Mouse (Mus musculus) liver, postnatal 0 days (tissue): ENCODE measurements around the gene Hacl1. TPM values are rescaled to one million over a fixed set of nuclear protein-coding genes. Genes with fewer than 3 reads are reported as not detected.

ENCODE experiments used
- ATAC-seq: fragments of 200-750 bp; cut with Nextera tagmentation; 2 replicates; pipeline ENCODE4 v1.8.0; 2017; ENCODE audit warnings: mild to moderate bottlenecking, moderate library complexity
- DNase-seq: peaks from one replicate; pipeline ENCODE4 v3.0.0-alpha.2; 2016
- H3K27ac ChIP-seq: fragments of 300-500 bp; sonication (generic); 2 replicates; pipeline ENCODE4 v1.5.1; 2014; ENCODE audit warnings: antibody characterized with exemption, moderate library complexity, mild to moderate bottlenecking, low read depth
- H3K27me3 ChIP-seq: fragments of 300-500 bp; sonication (generic); 2 replicates; pipeline ENCODE4 v1.6.1; 2014; ENCODE audit warnings: low read length, control low read depth, mixed read lengths; ENCODE audit not compliant: insufficient read depth
- H3K36me3 ChIP-seq: fragments of 300-500 bp; sonication (generic); replicated peaks from 2 replicates; pipeline ENCODE4 v1.6.1; 2014; ENCODE audit warnings: mild to moderate bottlenecking, control low read depth, low read length, moderate library complexity, mixed read lengths; ENCODE audit not compliant: insufficient read depth
- H3K4me1 ChIP-seq: fragments of 300-500 bp; sonication (generic); 2 replicates; pipeline ENCODE4 v1.6.1; 2014; ENCODE audit warnings: antibody characterized with exemption, mild to moderate bottlenecking, control low read depth; ENCODE audit not compliant: insufficient read depth
- H3K4me2 ChIP-seq: fragments of 300-500 bp; sonication (generic); 2 replicates; pipeline ENCODE4 v1.6.1; 2014; ENCODE audit warnings: low read depth, mild to moderate bottlenecking, low read length, moderate library complexity, mixed read lengths
- H3K4me3 ChIP-seq: fragments of 300-500 bp; sonication (generic); 2 replicates; pipeline ENCODE4 v1.5.1; 2014; ENCODE audit warnings: low read depth, low read length
- H3K9ac ChIP-seq: fragments of 300-500 bp; sonication (generic); replicated peaks from 2 replicates; pipeline ENCODE4 v1.6.1; 2014; ENCODE audit warnings: mild to moderate bottlenecking, moderate library complexity
- H3K9me3 ChIP-seq: fragments of 300-500 bp; sonication (generic); 2 replicates; pipeline ENCODE4 v1.6.1; 2016; ENCODE audit warnings: mild to moderate bottlenecking, control low read depth, low read length, mixed read lengths
- CTCF ChIP-seq: sonication (generic); IDR thresholded peaks from 2 replicates; pipeline ENCODE4 v1.5.1; 2016; ENCODE audit warnings: antibody characterized with exemption, low read depth
- EP300 ChIP-seq: IDR thresholded peaks from 2 replicates; pipeline ENCODE4 v1.6.1; 2016; ENCODE audit warnings: antibody characterized with exemption, low read depth, mild to moderate bottlenecking
- WGBS: fragments of 180-500 bp; shearing (Covaris S2); extraction: QIAGEN DNeasy Blood & Tissue Kit; methylation state at CpG from one replicate; pipeline ENCODE4 v1.1.7; 2014; ENCODE audit not compliant: insufficient replicate concordance; 5-methylcytosine and 5-hydroxymethylcytosine counted together
- polyA plus RNA-seq: library from polyadenylated mRNA; unstranded; fragments of >200 nt; fragmentation: Nextera tagmentation; extraction: Ambion mirVana; gene quantifications from 2 replicates; pipeline ENCODE4 v1.2.1, GENCODE M21; 2015

The Hacl1 gene
- polyA plus RNA-seq, 1 experiment from 2014 or later, result 310 TPM

- Histone ChIP-seq H3K9ac (no peak overlapping the region), H3K36me3 (no peaks in the 10 kb centered on the region), H3K27me3 (no peaks in the 10 kb centered on the region), H3K4me2 (no peak overlapping the region), H3K4me1 (peaks cover 30% of the 10 kb centered on the region), H3K4me3 (no peak overlapping the region), H3K9me3 (no peaks in the 10 kb centered on the region), H3K27ac (no peak overlapping the region)
- 63% methylated on average over 9 of the region's 9 CpGs for WGBS
- TF ChIP-seq EP300, result no peak
- no peak for TF ChIP-seq CTCF
- no peak for DNase-seq
- peak; percentile 33; the same call in 1 of the 2 replicates for ATAC-seq
These were observed 75.4 kb downstream of the Hacl1 start for GRCm38 (mm10) chr14:31565478-31566212.

DNA sequence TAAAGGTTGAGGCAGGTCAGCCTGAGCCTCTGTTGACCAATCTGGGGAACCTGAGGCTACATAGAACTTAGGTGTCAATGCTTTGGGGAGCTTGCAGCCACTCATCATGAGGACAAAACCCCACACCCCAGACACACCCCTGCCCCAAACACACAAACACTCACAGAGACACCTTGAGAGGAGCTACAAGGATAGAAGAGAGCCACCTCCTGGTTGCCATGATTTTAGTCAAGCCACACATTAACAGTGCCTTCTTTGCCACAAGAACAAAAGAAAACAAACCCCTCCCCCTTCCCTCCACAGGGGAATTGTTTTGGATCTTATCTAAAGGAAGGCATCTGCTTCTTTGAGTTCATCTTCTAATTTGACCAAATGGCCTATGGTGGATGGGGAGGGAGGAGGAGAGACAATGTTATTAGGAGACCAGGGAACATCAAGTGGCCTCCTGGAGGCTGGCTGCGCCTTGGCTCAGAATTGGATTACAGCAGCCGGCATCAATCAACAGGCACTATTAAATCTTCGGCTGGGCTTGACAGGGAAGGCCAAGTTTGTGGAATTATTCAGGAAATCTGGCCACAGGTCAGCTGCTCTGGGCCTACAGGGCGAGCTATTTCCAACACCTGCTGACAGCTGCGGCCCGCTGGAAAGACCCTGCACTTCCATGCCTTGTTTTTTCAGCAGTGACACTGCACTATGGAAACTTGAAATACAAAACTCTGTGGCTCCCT, 76.5 kb downstream of the Hacl1 start:
- Histone ChIP-seq H3K36me3 (no peaks in the 10 kb centered on the region), H3K4me3 (no peak overlapping the region), H3K27ac (no peak overlapping the region), H3K4me1 (peaks cover 19% of the 10 kb centered on the region), H3K4me2 (no peak overlapping the region), H3K9ac (no peak overlapping the region), H3K9me3 (no peaks in the 10 kb centered on the region), H3K27me3 (no peaks in the 10 kb centered on the region)
- ATAC-seq (no peak), DNase-seq (no peak)
- 70% methylated on average over 6 of the region's 6 CpGs for WGBS
- TF ChIP-seq CTCF, result peak; percentile 16; the same call in 1 of the 2 replicates
- no peak for TF ChIP-seq EP300

- Histone ChIP-seq H3K4me1 (peaks cover 11% of the 10 kb centered on the region), H3K4me2 (no peak overlapping the region), H3K27me3 (no peaks in the 10 kb centered on the region), H3K27ac (no peak overlapping the region), H3K4me3 (no peak overlapping the region), H3K9ac (no peak overlapping the region), H3K36me3 (no peaks in the 10 kb centered on the region), H3K9me3 (no peaks in the 10 kb centered on the region)
- peak; percentile 74; the same call in 1 of the 2 replicates for TF ChIP-seq EP300
- no peak for TF ChIP-seq CTCF
- peak; percentile 75 for ATAC-seq
- WGBS, result 44% methylated on average over 5 of the region's 5 CpGs
- no peak for DNase-seq
These were observed 80.2 kb downstream of the Hacl1 start for GRCm38 (mm10) chr14:31560886-31561285.

GRCm38 (mm10) chr14:31559216-31559615, 81.9 kb downstream of the Hacl1 start:
- WGBS, result 45% methylated on average over 5 of the region's 5 CpGs
- Histone ChIP-seq H3K36me3 (no peaks in the 10 kb centered on the region), H3K9me3 (no peaks in the 10 kb centered on the region), H3K27ac (no peak overlapping the region), H3K9ac (no peak overlapping the region), H3K4me3 (no peak overlapping the region), H3K4me2 (no peak overlapping the region), H3K27me3 (no peaks in the 10 kb centered on the region), H3K4me1 (peaks cover 6% of the 10 kb centered on the region)
- ATAC-seq, result no peak
- DNase-seq, result no peak
- TF ChIP-seq CTCF, result no peak
- TF ChIP-seq EP300, result no peak

DNA sequence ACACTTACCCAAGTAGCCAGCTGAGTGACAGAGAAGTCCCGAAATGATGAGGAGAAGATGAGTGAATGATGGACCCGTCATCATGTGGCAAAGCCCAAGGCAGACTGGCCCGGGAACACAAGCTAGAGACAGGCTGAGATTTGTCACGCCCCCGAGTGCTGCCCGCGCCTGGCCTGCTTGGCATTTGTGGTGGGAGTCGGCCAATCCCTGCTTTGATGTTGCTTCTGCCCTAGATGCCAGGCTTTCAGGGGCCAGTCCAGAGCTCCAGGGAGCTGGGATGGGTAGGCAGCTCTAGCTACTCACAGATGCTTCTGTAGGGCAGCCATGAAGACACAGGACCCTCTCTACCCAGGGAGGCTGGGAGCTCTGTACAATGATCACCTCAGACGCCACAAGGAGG, 83.3 kb downstream of the Hacl1 start:
- 87% methylated on average over 9 of the region's 9 CpGs for WGBS
- TF ChIP-seq EP300 (no peak), CTCF (no peak)

DNA sequence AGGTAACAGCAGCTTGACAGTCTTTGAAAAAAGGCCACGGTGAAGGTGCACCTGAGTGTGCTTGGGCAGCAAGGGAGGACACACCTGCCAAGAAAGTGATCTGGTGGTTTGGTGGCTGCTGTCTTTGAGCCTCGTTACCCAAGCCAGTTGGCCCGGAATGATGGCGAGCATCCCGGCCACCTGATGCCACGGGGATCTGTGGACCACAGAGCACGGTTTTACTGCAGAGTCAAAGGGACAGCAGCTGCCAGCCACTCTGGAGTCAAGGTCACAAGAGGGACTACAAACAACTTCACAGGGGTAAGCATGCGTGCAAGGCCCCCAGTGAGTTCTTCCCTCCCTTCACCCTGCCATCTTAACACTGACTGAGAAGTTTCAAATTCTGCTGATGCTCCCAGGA, 83.8 kb downstream of the Hacl1 start:
- Histone ChIP-seq H3K9ac (no peak overlapping the region), H3K36me3 (no peaks in the 10 kb centered on the region), H3K9me3 (no peaks in the 10 kb centered on the region), H3K4me2 (no peak overlapping the region), H3K4me3 (no peak overlapping the region), H3K27me3 (no peaks in the 10 kb centered on the region), H3K27ac (no peak overlapping the region), H3K4me1 (peaks cover 3% of the 10 kb centered on the region)
- WGBS, result 82% methylated on average over 8 of the region's 8 CpGs
- TF ChIP-seq CTCF (no peak), EP300 (no peak)
- no peak for ATAC-seq
- DNase-seq, result no peak

More for the DNA sequence above, 83.3 kb downstream of the Hacl1 start:
- DNase-seq (no peak), ATAC-seq (no peak)
- no peaks in the 10 kb centered on the region for H3K27me3 ChIP-seq
- H3K4me2 ChIP-seq, result no peak overlapping the region
- peaks cover 3% of the 10 kb centered on the region for H3K4me1 ChIP-seq
- H3K4me3 ChIP-seq, result no peak overlapping the region
- no peak overlapping the region for H3K9ac ChIP-seq
- H3K36me3 ChIP-seq, result no peaks in the 10 kb centered on the region
- H3K9me3 ChIP-seq, result no peaks in the 10 kb centered on the region
- no peak overlapping the region for H3K27ac ChIP-seq
